Mouse (Mus musculus): ENCODE data around the gene Ttll9.
A peak's percentile ranks its signal among the peaks of the same experiment; 100 is the strongest.

Ttll9 gene

DNA sequence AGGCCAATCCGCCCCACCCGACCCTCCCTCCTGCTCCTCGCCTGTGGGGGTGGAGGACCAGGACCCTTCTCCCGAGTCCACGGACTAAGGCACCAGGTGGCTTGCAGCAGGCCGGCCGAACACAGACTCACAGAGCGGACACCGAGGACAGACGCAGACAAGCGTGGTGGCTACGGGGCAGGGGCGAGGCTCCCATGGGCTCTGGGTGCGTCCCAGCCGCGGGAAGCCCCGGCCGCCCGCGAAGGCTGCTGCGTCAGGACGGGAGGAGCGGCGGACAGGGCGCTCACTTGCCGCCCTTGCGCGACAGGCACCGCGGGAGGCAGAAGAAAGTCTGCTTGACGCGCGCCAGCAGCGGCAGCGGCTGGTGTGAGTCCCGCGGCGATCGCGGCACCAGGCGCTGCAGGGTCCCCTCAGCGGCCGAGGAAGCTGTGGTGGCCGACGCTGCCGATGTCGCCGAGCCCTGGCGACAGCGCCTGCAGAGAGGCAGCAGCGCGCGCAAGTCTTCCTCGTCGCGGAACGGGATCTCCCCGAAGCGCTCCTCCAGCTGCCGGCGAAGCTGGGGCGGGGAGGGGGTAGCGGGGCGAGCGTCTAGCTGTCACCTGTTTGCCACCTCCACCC, 19.3 kb upstream of the Ttll9 start:
- no peak for DNase-seq

DNA sequence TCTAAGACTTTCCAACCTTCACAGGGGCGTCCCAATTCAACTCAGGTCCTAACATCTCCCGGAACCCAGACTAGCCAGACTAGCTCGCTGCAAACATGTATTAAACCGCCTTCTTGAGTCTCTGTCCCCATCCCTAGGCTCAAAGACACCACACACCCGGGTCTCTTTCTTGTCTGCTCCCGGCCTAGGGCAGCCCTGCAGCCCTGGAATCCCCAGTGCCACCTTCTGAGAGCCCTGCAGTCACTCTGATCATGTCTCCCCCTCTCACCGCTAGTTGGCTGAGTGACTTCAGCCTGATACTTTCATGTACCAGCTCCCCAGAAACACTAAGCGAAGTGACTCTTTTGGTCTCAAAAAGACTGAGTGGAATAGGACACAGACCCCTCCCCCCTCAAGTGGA, 18.7 kb upstream of the Ttll9 start:
- no peak for DNase-seq

- DNase-seq = no peak
These were observed 18.3 kb upstream of the Ttll9 start for GRCm38 (mm10) chr2:152944013-152944412.

DNA sequence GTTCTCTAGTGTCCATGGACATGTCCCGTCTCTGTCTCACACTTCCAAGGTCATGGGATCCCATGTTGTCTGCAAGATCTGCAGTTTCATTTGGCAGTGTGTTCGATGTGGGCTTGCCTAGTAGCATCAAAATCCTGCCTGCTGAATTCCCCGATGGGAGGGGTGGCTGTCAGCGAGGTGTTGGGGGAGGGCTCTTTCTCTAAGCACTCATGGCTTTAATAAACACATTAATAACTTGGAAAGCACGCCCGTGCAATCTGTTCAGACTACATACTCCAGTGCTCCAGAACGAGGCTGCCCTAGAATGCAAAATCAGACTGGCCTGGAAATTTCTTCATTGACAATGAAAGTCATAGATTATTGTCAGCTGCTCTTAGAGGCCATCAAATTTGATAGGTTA, 15.2 kb upstream of the Ttll9 start:
- peak in 1 of 2 experiments; percentile 32 for DNase-seq

DNA sequence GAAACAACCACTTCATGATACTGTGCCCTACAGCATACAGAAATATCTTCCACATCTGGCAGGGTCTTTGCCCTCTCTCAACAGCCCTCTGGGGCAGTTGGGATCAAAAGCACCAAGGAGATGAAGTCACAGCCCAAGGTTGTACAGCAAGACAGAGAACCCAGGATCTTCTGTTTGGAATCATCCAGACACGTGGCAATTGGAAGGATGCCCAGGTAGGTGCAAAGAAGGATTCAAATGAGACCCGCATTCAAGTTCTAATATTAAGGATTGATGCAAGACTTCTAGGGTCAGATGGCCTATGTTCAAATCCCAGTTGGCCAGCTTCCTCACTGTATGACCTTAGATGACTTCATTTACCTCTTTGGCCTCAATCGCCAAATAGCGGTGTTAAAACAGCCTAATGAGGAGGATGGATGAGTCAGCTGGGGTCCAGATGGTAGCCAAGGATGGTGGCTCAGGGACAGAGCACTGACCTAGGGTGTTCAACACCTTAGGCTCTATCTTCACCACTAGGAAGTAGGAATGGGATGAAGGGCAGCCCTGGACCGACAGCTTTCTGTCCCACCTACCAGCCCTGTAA, 13.8 kb upstream of the Ttll9 start:
- no peak for DNase-seq

GRCm38 (mm10) chr2:152950358-152951064, 11.8 kb upstream of the Ttll9 start:
- no peak for DNase-seq

GRCm38 (mm10) chr2:152951065-152951849, 11.0 kb upstream of the Ttll9 start, which contains the start of gene Dusp15:
TSS of gene Dusp15 (minus strand) at chr2:152951698.
- peak; percentile 49 to 64 for DNase-seq

DNA sequence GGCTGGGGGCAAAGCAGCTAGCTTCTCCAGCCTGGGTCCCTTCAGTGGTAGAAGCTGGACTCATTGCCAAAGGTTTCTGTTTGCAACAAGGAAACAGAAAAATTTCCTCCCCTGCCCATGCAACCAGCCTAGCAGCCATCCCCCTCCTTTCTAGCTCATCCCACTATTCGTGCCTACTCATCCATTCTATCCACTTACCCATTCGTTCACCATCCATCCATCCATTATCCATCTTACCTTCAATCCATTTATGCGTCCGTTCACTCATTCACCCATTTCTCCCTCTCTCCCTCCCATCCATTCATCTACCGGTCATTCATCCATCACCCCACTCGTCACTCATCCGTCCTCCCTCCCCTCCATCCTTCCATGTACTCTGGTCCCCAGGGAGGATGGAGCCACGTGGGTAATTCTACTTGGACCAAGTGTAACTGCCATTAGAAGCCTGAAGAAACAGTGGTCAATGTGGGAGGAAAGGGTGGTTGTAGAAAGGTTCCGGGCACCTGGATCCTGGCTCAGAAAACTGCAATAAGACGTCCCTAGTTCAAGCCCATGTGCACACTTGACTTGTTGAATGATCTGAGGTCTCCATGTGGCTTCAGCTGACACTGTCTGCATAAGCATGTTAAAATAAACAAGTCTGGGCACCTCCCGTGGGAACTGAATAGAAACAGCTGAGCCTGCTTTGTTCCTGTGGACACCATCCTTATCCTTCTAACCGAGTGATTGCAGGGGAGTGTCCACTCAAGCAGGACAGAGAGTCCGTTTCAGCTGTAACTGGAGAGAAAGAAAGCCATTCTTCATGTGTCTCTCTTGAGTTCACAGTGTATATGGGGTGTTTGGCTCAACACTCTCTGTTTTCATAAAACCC, 10.2 kb upstream of the Ttll9 start:
- DNase-seq = no peak

- no peak for DNase-seq
These were observed 4.2 kb upstream of the Ttll9 start for GRCm38 (mm10) chr2:152958116-152958515.

DNA sequence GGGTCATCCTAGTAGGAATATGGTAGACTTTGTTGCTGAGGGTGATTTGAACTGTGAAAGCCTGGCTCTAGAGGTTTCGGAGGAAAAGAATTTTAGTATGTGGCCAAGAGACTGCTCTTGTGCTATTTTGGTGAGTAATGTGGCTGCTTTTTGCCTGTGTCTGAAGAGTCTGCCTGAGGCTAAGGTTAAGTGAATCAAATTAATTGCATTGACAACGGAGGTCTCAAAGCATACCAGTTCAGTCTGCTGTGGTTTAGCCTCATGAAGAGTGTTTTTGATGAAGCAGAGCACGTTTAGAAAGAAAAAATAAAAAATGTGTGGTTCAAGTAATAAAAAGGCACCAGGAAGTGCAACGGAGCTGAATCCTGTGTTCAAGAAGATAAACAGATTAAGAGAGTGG, 3.3 kb downstream of the Ttll9 start:
- no peak for DNase-seq

GRCm38 (mm10) chr2:152976991-152977390, 14.7 kb downstream of the Ttll9 start:
- DNase-seq = no peak

GRCm38 (mm10) chr2:152985582-152985981, 23.3 kb downstream of the Ttll9 start:
- no peak for DNase-seq

DNA sequence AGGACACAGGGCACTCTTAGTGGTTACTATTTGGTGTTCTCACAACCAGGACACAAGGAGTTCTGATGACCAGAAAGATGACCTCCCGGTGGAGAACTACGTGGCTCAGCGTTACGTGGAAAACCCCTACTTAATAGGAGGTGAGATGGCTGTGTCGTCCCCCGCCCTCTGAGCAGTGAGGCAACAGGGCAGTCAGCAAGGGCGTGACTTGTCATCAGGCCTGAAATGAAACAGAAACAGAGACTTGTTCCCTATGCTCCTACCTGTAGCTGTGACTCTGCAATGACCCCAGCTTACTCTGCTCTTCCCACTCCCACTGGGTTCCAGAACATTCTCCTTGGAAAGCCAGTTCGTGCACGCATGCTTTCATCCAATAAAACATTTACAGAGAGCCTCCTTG, 29.2 kb downstream of the Ttll9 start:
- no peak for DNase-seq

DNA sequence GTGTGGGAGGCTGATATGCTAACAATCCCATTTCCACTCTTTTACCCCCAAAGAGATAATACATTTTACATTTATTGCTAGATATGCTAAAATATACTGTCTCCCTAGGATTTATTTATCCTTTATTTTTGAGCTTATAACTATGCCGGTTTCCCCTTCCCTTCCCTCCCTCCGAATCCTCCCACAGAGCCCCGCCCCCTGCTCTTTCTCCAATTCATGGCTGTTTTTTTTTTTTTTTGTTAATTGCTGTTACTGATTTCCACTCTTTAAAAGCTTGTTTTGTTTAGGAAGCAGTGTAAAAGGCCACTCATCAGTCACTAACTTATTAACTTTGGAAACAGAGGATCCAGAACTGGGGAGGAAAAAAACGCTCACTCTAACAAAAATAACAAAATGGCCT, 34.8 kb downstream of the Ttll9 start:
- DNase-seq = no peak

DNA sequence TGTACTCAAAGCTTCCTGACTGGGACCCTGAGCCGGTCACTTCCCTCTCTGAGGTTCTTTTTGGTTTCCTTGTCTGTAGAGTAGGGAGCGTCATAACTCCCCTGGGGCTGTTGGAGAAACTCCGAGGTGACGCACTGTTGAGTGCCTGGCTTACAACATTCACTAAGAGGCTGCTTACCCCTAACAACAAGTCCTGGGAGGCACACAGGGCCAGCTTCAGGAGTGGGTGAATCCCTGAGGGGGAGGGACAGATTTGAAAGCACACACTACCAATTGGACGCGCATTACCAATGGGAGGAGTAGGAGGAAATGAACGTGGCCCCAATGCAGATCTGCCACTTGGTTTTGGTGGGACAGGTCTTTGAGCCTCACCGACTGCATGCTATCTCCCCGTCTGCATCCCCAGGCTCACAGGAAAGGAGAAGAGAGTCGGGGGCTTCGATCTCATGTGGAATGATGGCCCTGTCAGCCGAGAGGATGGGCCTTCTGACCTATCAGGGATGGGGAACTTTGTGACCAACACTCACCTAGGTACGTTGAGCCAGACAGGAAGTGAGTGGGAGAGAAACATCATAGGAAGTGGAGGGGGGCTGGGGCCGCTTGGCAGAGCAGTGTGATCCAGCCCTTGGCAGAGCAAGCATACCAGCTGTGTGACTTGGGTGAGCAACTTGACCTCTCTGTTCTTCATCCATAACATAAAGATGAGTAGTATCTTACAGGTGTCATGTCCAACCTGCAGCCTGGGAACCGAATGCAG, 40.4 kb downstream of the Ttll9 start:
- no peak for DNase-seq

GRCm38 (mm10) chr2:153003681-153004338, 41.5 kb downstream of the Ttll9 start:
- no peak for DNase-seq

- no peak for DNase-seq
These were observed 43.7 kb downstream of the Ttll9 start for GRCm38 (mm10) chr2:153005981-153006380.

GRCm38 (mm10) chr2:153009192-153009973, 47.1 kb downstream of the Ttll9 start:
- DNase-seq = peak; percentile 72

GRCm38 (mm10) chr2:153013724-153014515, 51.6 kb downstream of the Ttll9 start:
- no peak for DNase-seq

Measured in cerebellum, postnatal 36 days (tissue).